Mouse (Mus musculus): ENCODE measurements at regions not wholly inside any gene's neighbourhood (a gene's known extent, or its start where the extent isn't known, plus 50 kb on each side); places are given as distances from the start of the nearest gene placed in this dataset.

DNA sequence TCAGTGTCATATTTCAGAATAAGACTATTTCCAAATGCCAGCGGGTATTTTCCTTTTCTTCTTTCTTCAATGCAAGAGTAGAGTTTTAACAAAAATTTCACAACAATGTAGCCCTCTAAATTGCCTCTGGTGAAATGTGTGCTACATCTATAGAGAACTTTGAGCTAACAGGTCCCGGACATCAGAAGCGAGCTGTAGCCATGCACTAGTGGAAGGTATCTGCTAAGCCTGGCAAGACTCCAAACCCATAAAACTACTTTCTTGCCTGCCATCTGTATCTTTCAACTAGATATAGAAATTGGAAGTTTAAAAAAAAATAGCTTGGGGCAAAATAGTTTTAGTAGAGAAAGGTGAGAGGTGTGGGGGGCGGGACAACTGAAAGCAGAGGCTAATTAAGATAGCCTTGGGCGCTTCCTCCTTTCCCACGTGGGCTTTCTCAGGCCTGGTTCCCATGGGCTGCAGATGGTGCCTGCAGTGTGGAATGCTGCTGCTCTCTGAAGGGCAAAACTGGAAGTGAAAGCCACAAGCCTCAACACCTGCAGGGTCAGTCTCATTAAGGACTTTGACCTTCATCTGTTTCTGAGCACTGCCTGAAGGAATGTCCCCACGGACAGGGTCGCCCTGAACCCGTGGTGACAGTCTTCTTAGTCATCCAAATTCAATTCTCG, 160.9 kb downstream of the S1pr1 start:
- Histone ChIP-seq H3K27ac (ENCODE audit: insufficient read depth, low read depth, low read length) (no peak overlapping the region), H3K4me3 (ENCODE audit: insufficient read depth, low read length) (no peak overlapping the region), H3K4me1 (ENCODE audit: control insufficient read depth, insufficient read depth, low read length) (no peaks in the 10 kb centered on the region)
- TF ChIP-seq POLR2A (IDR thresholded peaks at IDR 0.05; ENCODE audit: borderline replicate concordance, low read depth, low read length) (no peak), CTCF (IDR thresholded peaks at IDR 0.05; ENCODE audit: low read depth, low read length) (no peak)

DNA sequence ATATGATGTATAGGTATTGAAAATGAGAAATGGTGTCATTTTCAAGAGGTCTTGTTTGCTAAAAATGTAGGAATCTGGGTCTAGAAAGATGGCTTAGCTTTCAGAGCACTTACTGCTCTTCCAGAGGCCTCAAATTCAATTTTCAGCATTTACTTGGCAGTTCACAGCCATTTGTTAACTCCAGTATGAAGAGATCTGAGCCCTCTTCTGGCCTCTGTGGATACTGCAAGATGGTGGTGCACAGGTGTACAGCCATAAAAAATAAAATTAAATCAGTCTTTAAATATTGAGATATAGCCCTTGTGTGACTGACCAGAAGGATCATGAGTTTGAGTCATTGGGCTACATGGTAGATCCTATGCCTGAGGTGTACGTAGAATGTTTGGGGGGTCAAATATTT, 173.1 kb downstream of the S1pr1 start:
- TF ChIP-seq POLR2A (IDR thresholded peaks at IDR 0.05; ENCODE audit: borderline replicate concordance, low read depth, low read length) (no peak), CTCF (IDR thresholded peaks at IDR 0.05; ENCODE audit: low read depth, low read length) (no peak)
- H3K4me3 ChIP-seq (ENCODE audit: insufficient read depth, low read length) = no peak overlapping the region
- peaks cover 4% of the 10 kb centered on the region for H3K4me1 ChIP-seq (ENCODE audit: control insufficient read depth, insufficient read depth, low read length)
- no peak overlapping the region for H3K27ac ChIP-seq (ENCODE audit: insufficient read depth, low read depth, low read length)

DNA sequence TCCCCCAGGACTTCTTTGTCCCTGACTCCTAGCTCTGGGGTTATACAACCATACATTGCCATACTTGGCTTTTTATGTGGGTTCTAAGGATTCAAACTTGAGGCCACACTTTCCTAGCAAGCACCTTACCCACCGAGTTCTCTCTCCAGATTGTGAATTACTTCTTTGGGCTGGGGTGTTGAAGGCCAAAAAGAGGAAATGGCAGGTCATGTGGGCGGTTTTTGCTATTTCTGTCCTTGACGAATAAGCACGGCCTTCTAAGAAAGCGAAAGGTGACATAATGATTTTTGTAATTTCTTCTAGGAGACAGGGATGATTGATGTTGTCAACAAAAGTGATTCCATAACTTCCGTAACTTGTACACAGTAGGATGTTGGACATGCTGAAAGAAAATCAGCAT, 176.5 kb downstream of the S1pr1 start:
- TF ChIP-seq CTCF (IDR thresholded peaks at IDR 0.05; ENCODE audit: low read depth, low read length) (no peak), POLR2A (IDR thresholded peaks at IDR 0.05; ENCODE audit: borderline replicate concordance, low read depth, low read length) (no peak)
- Histone ChIP-seq H3K4me1 (ENCODE audit: control insufficient read depth, insufficient read depth, low read length) (peaks cover 4% of the 10 kb centered on the region), H3K4me3 (ENCODE audit: insufficient read depth, low read length) (no peak overlapping the region), H3K27ac (ENCODE audit: insufficient read depth, low read depth, low read length) (no peak overlapping the region)

DNA sequence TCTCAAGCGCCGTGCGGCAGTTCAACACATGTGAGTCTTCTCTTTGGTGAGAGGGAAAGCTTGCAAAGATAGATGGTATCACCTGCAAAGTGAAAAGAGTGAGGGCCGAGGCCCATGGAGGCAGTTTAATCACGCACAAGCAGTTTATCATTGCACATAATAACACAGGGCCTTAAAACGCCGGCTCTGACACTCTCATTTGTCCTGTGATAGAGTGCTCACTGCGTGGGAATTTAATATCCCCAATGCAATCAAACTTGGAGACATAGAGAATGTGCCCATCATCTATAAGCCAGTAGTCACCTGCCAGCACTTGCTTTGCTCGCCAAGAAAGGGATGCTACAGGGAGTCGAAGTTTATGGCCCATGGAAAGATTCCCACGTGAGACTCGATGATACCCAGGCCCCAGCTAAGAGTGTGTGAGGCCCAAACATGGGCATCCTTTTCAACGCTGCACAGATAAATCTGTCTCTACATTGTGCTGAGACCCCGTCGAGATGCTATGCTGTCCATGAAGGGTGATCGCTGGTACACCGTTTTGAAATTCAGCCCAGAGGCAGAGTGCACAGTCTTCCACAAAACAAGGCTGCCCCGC, 182.6 kb downstream of the S1pr1 start:
- Histone ChIP-seq H3K4me3 (ENCODE audit: insufficient read depth, low read length) (no peak overlapping the region), H3K27ac (ENCODE audit: insufficient read depth, low read depth, low read length) (no peak overlapping the region)
- TF ChIP-seq POLR2A (IDR thresholded peaks at IDR 0.05; ENCODE audit: borderline replicate concordance, low read depth, low read length) (no peak), CTCF (IDR thresholded peaks at IDR 0.05; ENCODE audit: low read depth, low read length) (no peak)

DNA sequence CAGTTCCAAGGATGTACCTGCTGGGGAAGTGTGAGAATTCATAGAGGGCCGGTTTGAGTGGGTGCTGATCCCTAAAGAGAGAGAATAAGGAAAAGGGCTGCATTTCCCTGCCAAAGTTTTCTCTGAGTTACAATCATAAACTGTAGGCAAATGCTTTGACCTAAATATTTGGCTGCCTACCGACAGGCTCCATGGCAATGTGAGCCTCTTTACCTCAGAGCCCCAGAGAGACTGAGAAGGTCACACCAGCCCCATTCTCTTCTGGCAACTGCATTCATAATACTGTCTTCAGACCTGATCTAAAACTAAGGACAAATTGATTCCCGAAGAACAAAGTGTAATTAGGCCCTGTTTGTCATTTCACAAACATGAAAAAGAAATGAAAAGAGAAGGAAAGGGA, 184.4 kb downstream of the S1pr1 start:
- TF ChIP-seq POLR2A (IDR thresholded peaks at IDR 0.05; ENCODE audit: borderline replicate concordance, low read depth, low read length) = no peak
- TF ChIP-seq CTCF (IDR thresholded peaks at IDR 0.05; ENCODE audit: low read depth, low read length) = no peak
- no peak overlapping the region for H3K27ac ChIP-seq (ENCODE audit: insufficient read depth, low read depth, low read length)

More for the DNA sequence above, 182.6 kb downstream of the S1pr1 start:
- H3K4me1 ChIP-seq (ENCODE audit: control insufficient read depth, insufficient read depth, low read length) = no peaks in the 10 kb centered on the region

DNA sequence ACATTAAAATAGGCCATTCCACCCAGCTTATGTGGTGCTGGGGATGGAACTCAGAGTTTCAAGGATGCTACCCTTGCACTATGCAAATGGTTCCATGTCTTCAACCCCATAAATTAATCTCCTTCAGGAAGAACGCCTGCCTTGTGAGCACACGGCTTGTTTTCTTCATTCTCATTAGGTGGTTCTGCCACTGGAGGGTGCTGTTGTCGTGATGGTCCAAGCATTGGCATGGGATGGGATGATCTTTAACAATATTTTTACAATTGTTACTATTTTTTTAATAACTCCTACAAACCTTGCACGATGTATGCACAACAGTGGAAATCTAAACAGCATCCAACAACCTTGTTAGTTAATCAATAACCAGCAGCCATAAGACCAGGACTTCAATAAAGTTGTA, 185.0 kb downstream of the S1pr1 start:
- Histone ChIP-seq H3K4me3 (ENCODE audit: insufficient read depth, low read length) (no peak overlapping the region), H3K4me1 (ENCODE audit: control insufficient read depth, insufficient read depth, low read length) (no peaks in the 10 kb centered on the region), H3K27ac (ENCODE audit: insufficient read depth, low read depth, low read length) (no peak overlapping the region)
- no peak for TF ChIP-seq POLR2A (IDR thresholded peaks at IDR 0.05; ENCODE audit: borderline replicate concordance, low read depth, low read length)
- TF ChIP-seq CTCF (IDR thresholded peaks at IDR 0.05; ENCODE audit: low read depth, low read length) = no peak

More for the DNA sequence above, 184.4 kb downstream of the S1pr1 start:
- no peaks in the 10 kb centered on the region for H3K4me1 ChIP-seq (ENCODE audit: control insufficient read depth, insufficient read depth, low read length)
- no peak overlapping the region for H3K4me3 ChIP-seq (ENCODE audit: insufficient read depth, low read length)

DNA sequence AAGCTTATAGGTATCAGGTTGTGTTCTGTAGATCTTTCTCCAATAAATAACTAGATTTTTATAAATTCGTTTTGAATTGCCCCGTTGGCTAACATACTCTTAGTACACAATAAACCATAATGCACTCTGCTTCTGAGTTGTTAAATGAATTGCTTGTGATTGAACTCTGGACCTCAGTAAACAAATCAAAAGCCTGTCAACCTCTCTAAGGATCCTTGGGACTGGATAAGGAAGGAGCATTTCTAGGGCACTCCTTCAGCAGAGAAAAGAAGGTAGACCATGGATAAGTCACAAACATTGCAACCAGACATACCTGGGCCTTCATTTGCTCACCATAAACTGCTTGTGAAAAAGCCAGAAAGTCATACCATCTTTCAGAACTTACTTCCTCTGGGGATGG, 191.4 kb downstream of the S1pr1 start:
- no peak overlapping the region for H3K4me3 ChIP-seq (ENCODE audit: insufficient read depth, low read length)
- TF ChIP-seq POLR2A (IDR thresholded peaks at IDR 0.05; ENCODE audit: borderline replicate concordance, low read depth, low read length) = no peak
- no peak for TF ChIP-seq CTCF (IDR thresholded peaks at IDR 0.05; ENCODE audit: low read depth, low read length)
- no peaks in the 10 kb centered on the region for H3K4me1 ChIP-seq (ENCODE audit: control insufficient read depth, insufficient read depth, low read length)
- H3K27ac ChIP-seq (ENCODE audit: insufficient read depth, low read depth, low read length) = no peak overlapping the region

DNA sequence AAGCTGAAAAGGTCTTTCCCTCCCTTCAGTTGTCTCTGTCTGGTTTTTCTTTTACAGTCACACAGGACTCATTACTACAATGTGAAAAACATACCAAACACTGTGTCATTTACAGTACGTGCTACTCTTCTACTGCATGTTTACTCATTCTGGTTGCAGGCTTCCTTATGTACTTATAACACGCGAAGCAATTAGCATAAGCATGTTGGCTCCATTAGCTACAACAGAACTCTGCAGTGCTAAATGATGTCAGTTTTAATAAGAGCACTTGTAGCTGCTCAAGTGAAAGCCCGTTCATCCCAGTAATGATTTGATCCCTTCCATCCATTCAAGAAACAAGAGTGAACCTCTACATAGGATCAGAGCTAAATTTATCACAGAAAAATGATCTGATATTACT, 199.2 kb downstream of the S1pr1 start:
- no peak overlapping the region for H3K27ac ChIP-seq (ENCODE audit: insufficient read depth, low read depth, low read length)
- H3K4me3 ChIP-seq (ENCODE audit: insufficient read depth, low read length) = no peak overlapping the region
- H3K4me1 ChIP-seq (ENCODE audit: control insufficient read depth, insufficient read depth, low read length) = no peaks in the 10 kb centered on the region
- TF ChIP-seq POLR2A (IDR thresholded peaks at IDR 0.05; ENCODE audit: borderline replicate concordance, low read depth, low read length) = no peak
- TF ChIP-seq CTCF (IDR thresholded peaks at IDR 0.05; ENCODE audit: low read depth, low read length) = no peak

DNA sequence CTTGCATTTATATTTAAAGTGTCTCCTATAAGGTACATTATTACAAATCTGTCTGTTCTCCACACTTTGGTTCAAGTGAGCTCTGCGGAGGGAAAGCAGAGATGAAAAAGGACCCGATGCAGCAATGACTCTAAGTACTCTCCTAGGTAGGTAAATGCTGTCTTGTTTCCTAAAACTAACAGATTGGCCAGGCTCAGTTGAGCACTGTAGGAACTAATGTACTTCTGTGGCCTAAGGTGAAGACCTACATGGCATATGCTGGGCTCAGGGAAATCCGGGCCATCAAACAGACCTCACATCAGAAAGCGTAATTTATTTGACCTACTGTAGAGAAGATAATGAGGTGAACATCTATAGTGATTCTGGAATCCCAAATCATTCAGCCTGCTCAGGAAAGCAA, 205.2 kb downstream of the S1pr1 start:
- Histone ChIP-seq H3K27ac (ENCODE audit: insufficient read depth, low read depth, low read length) (no peak overlapping the region), H3K4me3 (ENCODE audit: insufficient read depth, low read length) (no peak overlapping the region), H3K4me1 (ENCODE audit: control insufficient read depth, insufficient read depth, low read length) (no peaks in the 10 kb centered on the region)
- TF ChIP-seq POLR2A (IDR thresholded peaks at IDR 0.05; ENCODE audit: borderline replicate concordance, low read depth, low read length) (no peak), CTCF (IDR thresholded peaks at IDR 0.05; ENCODE audit: low read depth, low read length) (no peak)

DNA sequence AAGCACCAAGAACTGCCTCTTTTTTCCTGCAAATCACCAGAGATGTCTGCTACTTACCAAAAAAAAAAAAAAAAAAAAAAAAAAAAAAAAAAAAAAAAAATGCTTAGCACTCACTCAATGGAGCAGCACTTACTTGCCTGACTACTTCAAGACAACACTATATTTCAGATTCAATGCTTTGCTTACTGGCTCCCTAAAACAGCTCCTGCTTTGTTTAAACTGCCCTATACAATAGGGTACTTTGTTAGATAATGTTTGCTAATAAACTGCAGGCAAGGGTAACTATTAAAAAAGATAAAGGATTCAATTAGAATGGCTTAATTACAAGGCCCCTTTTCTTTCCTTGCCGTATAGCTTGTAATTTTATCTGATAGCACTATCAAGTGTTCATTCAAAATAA, 217.5 kb downstream of the S1pr1 start:
- H3K4me3 ChIP-seq (ENCODE audit: insufficient read depth, low read length) = no peak overlapping the region
- H3K27ac ChIP-seq (ENCODE audit: insufficient read depth, low read depth, low read length) = no peak overlapping the region
- H3K4me1 ChIP-seq (ENCODE audit: control insufficient read depth, insufficient read depth, low read length) = no peaks in the 10 kb centered on the region
- TF ChIP-seq CTCF (IDR thresholded peaks at IDR 0.05; ENCODE audit: low read depth, low read length) = no peak
- no peak for TF ChIP-seq POLR2A (IDR thresholded peaks at IDR 0.05; ENCODE audit: borderline replicate concordance, low read depth, low read length)
